Mouse (Mus musculus) layer of hippocampus, adult 9-11 months (tissue): ENCODE measurements around the gene Runx3.

Experiments
- DNase-seq: peaks from one replicate; pipeline ENCODE4 v3.0.0; 2022

Runx3 gene

DNA sequence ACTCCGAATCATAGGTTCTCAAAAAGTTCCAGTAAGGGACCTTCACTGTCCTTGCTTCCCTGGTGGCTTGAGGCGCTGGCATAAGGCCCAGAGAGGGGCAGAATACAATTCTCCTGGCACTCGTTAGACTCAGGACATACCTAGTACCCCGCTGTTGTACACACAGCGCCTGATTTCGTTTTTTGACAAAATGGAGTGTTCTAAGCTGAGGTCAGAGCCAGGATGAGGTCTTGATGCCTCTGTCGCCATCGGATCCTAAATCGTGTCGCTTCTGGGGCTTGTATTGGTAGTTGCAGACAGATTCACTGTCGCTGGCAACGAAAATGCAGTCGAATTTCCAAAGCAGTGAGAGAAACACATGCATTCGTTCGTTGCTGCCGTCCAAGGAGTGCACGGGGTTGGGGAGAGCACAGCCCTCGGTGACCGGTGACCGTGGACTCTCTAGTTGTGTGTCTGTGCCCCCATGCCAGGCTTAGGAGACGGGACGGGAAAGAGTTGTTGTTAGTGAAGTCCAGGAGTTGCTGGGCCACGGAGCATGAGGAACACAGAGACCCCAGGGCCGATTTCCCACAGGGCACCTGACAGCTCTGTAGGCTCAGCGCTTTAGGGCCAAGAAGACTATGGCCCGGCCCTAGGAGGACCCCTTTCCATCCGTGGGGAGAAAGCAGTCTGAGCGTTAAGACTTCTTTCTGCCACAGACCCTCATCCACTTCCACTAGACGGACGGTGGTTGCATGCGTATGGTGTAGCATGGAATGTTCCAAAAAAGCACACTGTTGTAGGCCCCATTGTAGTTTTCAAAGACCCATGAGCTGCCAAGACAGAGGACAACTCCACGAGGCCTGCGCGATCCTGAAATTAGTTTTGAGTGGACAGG is 30.9 kb downstream of the Runx3 start:
- DNase-seq = no peak

DNA sequence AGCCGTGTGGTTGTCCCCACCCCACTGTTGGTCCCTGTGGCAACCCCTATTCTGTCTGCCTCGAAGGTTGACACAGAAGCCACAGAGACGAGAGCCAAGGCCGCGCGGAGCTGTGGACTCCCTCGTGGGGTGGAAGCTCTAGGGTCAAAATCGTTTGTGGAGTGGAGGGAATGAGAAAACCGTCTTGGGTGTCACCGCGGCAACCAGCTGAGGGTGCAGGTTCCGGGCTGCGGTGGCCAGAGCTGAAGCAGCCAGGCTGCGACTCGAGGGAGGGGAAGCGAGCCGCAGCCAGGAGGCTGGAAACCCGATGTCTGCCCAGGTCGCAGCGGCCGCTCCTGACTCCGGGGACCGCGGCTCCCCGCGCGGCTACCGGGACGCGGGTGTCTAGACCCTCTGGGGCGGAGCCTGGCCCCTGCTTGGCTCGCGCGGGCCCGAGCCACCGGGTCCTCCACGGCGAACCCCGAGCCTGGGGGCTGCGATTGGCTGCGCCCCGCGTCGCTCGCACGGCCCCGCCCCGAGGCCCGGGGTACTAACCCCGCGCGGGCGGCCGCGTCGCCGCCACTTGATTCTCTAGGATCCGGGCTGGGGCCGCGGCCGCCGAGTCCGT is 31.6 kb downstream of the Runx3 start:
- no peak for DNase-seq

DNA sequence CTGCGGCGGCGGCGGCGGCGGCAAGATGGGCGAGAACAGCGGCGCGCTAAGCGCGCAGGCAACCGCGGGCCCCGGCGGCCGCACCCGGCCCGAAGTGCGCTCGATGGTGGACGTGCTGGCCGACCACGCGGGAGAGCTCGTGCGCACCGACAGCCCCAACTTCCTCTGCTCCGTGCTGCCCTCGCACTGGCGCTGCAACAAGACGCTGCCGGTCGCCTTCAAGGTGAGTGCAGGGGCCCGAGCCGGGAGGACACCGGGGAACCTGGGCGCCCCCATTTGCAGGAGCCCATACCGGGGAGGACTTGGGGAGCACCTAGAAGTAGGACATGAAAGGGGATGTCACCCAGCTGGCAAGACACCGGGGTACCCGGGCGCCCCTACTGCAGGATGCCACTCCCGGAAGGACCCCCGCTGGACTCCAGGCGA is 32.4 kb downstream of the Runx3 start:
- DNase-seq = no peak

DNA sequence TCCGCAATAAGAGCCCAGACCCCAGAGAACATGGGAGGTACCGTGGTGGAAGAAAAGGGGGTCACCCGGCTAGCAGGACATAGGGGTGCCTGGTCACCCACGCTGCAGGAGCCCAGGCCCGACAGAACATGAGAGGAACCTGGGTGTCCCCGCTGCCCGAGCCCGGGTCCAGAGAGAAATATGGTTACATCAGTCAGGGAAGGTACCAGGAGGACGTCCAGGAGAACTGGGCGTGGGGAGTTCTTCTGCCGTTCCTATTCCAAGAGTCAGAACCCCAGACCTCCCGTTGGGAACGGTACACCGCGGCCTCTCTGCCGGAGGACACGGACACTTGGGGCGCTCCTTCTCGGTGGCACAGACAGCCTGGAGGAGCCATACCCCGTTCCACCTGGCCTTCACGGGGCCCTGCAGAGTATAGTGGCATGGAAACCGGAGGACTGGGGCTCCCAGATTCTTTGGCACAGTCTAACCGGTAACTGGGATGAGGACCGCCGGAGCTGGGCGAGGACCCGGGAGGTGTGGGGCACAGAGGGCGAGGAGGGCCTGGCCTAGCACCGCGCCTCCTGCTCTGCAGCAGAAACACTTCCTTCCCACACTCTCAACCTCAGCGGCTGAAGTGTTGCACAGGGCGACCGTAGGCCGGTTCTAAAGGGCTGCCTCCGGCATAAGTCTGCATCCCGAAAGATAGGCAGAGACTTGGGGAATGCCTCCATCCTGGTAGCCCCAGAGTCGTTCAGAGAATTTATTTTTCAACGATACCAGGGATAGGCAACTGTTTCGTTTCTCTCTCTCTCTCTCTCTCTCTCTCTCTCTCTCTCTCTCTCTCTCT is 33.0 kb downstream of the Runx3 start:
- DNase-seq = no peak

DNA sequence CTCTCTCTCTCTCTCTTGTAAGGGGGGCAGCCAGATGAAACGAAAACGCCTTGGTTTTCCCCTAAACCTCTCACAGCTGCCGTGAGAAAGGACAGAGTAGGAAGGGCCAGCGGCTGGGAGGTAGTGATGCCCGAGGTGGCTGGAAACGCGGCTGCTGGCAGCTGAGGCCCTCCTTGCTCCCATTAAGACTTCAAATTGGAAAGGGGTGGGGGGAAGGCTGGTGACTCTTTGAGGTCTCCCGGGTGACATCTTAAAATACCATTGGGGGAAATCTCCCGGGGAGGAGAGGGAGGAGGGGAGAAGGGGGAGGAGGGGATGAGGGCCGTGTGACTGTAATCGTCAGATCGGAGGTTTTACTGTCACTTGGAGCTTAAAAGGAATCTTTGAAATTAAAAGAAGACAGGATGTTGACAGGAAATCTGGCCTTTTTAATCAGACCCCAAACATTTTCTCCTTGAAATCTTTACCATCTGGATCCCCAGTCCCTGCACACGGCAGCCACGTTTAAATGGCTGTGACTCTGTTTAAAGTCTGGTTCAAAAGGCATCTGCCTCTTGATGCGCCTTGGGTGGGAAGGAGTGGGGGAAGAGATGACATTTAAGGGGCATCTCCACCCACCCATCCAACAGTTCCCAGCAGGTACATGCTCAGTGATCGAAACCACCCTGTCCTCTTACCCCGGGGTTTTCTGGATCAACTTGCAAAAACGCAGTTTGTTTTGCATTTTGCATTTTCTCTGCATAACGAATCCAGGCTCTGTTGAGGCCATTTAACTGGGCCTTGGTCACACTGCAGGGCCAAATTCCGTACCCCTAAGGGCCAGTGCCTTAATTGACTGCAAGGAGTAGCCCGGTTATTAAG is 33.9 kb downstream of the Runx3 start:
- no peak for DNase-seq

DNA sequence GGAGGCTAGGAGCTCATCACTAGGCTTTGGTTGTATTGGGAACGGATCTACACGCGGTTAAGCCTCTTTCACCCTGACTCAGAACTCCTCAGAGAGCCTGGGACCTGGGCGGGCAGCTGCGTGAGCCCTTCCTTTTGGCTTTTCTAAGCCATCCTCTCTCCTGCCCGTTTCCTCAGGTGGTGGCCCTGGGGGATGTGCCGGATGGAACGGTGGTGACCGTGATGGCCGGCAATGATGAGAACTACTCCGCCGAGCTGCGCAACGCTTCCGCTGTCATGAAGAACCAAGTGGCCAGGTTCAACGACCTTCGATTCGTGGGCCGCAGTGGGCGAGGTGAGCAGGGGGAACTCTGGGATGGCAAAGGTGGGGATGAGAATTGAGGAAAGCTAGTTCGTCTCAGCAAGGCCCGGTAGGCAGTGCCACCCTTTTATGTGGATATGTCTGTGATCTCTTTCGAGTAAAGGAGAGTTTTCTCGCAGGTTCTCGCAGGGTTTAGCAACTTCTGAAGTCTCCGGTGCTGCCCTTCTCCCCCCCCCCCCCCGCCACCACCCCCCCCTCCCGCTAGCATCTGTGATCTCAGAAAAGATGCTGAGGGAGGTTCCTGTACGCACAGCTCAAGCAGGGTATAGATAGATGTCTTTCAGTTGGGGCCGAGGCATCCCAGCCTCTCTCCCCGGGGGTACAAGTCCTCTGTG is 34.8 kb downstream of the Runx3 start:
- DNase-seq = no peak

DNA sequence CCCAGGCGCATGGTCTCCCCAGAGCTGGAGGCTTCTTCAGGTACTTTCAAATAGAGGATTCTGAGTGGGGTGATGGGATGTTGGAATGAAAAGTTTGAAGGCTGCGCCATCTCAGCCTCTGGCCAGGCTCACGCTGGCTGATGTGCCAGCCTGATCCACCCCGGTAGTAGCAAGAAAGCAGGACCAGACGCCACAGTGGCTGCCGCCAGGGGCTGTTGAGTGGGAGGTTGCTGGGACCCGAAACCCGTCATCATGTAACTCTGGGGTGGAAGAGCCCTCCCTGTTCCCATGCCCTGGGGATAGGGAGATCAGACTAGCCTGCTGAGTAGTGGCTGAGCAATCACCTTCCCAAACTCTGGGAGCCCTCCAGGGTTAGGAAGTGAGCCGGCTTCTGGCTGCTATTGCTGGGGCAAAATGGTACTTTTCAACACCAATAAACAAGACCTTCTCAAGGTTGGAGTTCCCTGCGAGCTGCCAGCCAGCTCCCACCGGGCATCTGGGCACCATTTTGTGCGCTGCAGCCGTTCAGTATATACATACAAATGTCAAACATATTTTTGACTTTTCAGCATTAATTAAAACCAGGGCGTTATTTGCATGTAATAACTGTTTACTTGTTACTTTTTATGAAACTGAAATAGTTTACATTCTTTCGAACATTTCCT is 35.5 kb downstream of the Runx3 start:
- DNase-seq = no peak

DNA sequence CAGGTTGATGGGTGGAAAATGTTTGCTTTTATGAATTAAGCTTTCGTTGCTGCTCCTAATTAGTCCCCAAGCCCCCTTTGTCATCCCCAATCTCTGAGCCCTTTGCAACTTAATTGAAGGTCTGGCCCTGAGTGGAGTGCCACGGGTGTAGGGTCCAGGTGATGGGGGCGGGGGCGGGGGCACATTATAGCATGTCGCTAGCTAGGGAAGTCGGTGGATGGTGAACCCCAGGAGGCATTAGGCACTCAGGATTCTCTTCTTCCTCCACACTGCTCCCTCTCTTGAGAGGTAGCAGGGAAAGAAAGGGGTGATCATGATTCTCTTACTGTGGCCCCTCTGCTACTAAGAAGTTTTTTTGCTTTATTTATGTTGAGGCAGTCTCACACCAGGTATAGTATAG is 36.1 kb downstream of the Runx3 start:
- DNase-seq = no peak

DNA sequence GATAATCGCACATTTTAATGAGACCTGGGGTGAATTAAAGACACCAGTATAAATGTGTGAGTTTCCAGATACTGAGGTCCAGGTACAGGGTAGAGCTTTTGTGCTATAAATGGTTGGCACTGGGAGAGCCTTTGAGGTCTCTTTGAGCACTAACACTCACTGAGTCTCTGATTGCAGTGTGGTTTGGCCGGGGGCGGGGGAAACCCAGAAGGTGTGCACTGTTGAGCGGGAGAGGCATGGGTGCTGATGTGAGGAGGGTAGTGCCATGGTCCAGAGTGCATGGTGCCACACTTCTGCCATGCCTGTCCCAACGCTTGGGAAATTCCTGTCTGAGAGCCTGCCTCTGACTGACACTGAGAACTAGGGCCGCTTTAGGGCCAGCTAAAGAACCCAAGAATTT is 36.9 kb downstream of the Runx3 start:
- no peak for DNase-seq

DNA sequence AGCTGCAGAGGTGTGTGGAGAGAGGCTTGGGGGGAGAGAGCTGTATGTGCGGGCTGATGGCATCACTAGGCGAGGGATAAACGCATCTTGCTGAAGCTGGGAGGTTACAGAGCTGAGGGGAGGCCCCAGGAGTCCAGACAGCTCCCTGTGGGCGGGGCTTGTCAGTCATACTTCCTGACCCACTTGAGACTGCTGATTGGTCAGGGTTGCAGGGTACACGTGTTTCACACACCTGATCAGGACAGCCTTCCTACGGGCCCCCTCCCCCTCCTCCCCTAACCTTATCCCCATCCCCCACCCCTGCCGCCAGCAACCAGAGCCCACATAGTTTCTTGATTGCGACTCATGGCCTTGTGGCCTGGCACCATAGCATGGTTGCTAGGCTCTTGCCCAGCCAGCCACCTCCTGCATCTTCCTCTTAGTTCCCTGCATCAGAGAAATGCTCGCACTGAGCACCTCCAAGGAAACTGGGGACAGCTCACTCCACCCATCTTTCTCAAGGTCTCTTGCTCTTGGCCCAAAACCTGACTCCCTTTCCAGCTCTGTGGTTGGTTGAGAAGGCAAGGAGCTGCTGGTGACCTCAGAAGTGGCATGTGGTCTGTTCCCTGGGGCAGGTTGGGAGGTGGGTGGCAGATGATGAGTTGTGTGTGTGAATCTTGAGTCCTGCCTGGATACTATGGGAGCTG is 38.4 kb downstream of the Runx3 start:
- DNase-seq = no peak

DNA sequence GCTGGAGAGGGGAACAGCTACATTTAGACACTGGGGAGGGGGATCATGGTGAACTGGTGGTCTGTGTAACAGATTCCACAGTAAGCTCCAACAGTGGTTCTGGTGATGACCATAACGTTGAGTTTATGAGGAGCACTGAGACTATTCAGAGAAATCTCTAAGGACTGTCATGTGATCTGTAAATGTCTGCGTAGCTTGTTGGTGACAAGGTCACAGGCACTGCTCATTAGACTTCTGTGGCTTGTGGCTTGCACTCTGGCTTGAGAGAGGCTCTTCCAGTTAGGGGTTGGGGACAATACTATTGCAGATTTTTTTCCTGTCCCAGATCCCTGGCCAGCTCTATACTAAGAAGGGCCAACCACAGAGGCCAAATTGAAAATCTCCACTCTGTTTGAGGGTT is 39.2 kb downstream of the Runx3 start:
- DNase-seq = no peak

DNA sequence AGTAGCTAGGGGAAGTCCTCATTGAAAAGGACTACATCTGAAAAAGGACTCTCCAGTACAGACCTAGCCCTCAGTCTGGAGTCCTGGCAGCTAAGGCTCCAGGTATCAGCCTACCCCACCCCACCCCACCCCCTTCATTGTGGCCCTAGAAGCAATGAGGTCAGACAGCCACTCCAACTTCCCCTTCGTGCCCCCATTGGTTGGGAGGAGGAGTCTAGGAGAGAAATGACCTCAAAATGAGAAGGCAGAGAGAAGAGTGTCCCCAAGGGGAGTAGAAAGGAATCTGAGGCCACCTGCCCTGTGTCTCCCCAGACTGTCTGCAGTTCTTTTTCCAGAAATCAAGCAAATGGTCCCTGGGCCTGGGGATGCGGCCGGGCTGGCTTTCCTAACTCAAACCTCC is 39.7 kb downstream of the Runx3 start:
- no peak for DNase-seq

DNA sequence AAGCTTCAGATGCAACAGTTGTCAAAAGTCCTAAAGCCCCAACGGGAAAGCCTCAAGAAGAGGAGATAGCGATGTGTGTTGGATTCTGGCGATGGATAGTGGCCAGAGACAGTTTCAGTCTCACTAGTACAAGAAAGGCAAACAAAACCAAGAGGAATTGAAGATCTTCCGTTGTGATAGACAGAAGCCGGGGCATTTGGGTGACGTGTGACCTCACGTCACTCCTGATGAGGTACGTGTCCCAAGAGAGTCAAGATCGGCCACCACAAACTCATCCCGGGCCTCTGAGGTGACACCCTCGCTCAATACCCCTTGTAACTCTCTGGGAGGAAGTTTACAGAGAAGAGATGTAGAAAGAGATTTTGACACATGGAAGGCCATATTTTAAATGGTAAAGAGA is 41.0 kb downstream of the Runx3 start:
- no peak for DNase-seq

DNA sequence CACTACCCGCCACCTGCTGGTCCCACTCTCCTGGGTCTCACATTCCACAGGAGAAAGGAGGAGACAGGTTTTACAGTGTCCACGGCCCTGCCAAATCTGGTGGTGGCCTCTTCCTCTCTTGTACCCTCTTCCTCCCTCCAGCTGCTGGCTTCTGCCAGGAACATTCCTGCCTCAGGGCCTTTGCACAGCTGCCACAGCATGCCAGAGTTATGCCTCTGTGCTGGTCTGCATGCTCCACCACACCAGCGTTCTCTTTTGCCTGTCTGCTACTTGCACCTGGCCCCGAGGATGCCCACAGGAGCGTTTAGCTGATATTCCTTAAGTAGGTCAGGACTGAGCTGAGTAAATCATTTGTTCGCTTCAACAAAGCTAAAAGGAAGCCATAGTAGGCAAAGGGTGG is 45.3 kb downstream of the Runx3 start:
- no peak for DNase-seq

DNA sequence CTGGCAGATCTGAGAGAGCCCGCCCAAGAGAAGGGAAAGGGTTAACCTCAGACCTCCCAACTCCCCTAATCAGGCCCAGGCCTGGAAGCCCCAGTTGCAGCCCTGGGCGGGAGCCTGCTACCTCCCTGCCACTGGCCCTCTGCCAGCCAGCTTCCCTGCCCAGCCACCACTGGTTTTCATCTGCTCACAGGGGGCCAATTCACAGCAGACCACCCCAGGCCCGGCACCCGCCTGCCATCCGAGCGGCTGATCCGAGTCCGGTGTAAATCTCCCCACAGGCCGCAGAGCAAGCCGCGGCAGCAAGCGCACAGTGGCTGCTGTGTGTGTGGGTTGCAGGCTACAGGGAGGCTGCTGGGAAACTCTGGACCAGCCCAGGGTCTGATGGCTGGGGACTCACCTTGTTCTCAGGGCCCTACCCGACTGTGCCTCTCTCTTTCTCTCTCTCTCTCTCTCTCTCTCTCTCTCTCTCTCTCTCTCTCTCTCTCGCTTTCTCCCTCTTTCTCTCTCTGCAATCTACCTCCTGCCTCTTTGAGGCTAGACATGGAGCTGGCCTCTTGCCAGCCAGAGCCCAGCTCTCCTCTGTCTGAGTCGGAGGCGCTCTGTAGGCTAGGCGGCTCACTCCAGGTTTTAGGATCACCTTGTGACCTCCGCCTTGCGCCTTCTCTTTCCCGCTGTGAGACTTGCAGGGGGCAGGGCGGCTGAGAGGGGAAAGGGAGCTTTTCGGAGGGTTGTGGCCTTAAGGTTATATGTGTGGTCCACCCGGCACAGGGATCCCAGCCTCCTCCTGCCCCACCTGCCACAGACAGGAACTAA is 46.2 kb downstream of the Runx3 start:
- DNase-seq = no peak

DNA sequence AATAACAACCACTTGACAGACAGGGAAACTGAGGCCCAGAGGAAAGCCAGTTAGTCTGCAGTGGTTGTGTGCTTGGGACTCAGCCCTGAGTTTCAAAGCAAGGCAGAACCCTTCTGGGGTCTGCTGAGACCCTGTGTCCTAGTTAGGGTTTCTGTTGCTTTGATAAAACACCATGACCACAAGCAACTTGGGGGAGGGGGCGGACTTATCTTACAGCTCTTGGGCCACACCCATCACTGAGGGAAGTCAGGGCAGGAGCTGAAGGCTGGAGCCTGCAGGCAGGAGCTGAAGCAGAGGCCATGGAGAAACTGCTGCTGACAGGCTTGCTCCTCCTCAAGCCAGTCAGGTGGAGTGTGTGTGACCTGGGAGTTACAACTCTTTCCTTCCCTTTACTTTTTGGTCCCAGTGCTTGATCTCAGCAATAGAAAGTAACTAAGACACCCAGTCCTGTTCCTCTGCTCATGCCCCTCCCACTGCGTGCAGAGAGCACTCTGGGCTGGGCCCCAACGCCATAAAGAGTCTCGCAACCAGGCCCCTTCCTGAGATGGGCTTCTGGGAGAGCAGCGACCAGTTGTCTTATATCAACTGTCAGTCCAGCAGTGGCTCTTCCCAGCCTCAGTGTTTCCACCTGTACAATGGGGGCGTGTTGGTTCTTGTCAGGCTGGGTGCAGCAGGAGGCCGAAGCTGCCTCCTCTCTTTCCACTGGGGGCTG is 47.5 kb downstream of the Runx3 start:
- DNase-seq = no peak

DNA sequence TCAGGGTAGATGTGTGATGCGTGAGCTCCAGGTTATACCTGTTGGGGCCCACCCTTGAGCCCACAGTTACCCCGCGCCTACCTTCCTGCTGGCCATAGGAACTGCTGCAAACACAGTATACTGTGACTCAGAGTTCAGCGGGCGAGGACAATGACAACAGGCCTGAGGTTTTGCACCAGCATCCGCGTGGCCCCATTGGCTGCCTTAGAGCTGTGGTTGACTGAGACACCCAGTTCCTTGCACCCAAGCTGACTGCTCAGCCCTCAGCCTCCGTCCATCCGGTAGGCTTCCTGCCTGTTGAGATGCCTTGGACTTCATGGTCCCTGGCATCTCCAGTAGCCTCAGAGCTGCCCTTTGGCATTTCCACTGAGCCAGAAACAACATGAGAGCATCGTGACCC is 48.6 kb downstream of the Runx3 start:
- DNase-seq = no peak

DNA sequence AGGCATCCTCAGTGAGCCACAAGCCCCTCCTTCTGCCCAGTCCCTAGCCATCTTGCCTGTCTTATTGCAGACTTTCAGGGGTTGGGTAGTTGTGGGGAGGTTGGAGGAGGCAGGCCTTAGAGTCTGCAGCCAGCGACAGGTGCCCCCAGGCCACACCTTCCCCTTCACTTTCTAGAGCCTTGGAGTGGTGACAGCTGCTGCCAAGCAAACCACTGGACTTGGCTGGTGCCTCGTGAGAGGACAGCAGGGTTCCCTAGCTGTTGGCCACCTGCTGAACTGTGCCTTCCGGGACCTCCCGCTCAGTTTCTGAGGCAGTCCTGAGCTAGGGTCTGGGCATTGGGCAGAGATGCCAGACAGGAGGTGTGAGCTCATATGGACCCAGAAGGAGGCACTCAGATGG is 49.0 kb downstream of the Runx3 start:
- DNase-seq = no peak

DNA sequence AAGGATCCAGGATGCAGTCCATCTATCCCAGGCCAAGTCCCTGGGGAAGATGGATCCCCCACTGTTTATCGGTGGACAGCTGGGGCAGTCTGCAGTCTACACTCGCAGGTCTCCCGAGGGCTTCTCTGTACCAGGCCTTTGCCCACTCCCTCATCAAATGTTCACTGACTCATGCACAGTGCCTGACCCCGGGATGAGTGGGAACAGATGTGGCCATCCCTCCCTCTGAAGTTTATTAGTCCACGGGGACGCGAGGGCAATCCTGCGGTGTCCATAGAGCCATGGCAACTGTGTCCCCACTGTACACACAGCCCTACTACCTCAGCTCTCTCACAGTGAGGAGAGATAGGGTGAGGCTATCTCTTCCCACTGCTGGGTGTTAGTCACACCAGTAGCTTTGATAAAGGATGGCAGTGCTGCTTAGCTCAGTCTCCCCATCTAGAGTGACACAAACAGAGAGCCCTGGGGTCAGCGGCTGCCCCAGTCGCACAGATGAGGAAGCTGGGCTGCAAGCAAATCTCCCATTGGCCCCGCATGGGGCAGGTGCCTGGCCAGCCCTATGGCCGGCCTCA is 50.9 kb downstream of the Runx3 start:
- DNase-seq = no peak
